Mouse (Mus musculus) liver, embryonic 15.5 days (tissue): ENCODE measurements around the gene Phb2. TPM values are rescaled to one million over a fixed set of nuclear protein-coding genes. Genes with fewer than 3 reads are reported as not detected.

ENCODE experiments used
- ATAC-seq: fragments of 200-750 bp; cut with Nextera tagmentation; 2 replicates; pipeline ENCODE4 v1.8.0; 2017; ENCODE audit warnings: moderate number of reproducible peaks, mild to moderate bottlenecking, moderate library complexity; ENCODE audit not compliant: insufficient read depth
- H3K27ac ChIP-seq: fragments of 300-500 bp; sonication (generic); replicated peaks from 2 replicates; pipeline ENCODE4 v1.5.1; 2015; ENCODE audit warnings: mild to moderate bottlenecking, inconsistent platforms
- H3K27me3 ChIP-seq: fragments of 300-500 bp; sonication (generic); 2 replicates; pipeline ENCODE4 v1.6.1; 2015; ENCODE audit warnings: mild to moderate bottlenecking, inconsistent platforms
- H3K36me3 ChIP-seq: fragments of 300-500 bp; sonication (generic); replicated peaks from 2 replicates; pipeline ENCODE4 v1.6.1; 2015; ENCODE audit warnings: moderate library complexity, mild to moderate bottlenecking, inconsistent platforms
- H3K4me1 ChIP-seq: fragments of 300-500 bp; sonication (generic); replicated peaks from 2 replicates; pipeline ENCODE4 v1.6.1; 2015; ENCODE audit warnings: inconsistent platforms
- H3K4me2 ChIP-seq: fragments of 300-500 bp; sonication (generic); 2 replicates; pipeline ENCODE4 v1.6.1; 2015; ENCODE audit warnings: moderate library complexity, mild to moderate bottlenecking, inconsistent platforms
- H3K4me3 ChIP-seq: fragments of 300-500 bp; sonication (generic); replicated peaks from 2 replicates; pipeline ENCODE4 v1.5.1; 2015; ENCODE audit warnings: mild to moderate bottlenecking, inconsistent platforms
- H3K9ac ChIP-seq: fragments of 300-500 bp; sonication (generic); 2 replicates; pipeline ENCODE4 v1.6.1; 2015; ENCODE audit warnings: moderate library complexity, mild to moderate bottlenecking, inconsistent platforms
- H3K9me3 ChIP-seq: fragments of 300-500 bp; sonication (generic); replicated peaks from 2 replicates; pipeline ENCODE4 v1.6.1; 2016; ENCODE audit warnings: inconsistent platforms
- WGBS: fragments of 180-500 bp; shearing (Covaris S2); methylation state at CpG from one replicate; pipeline ENCODE4 v1.1.7; 2015; ENCODE audit warnings: mixed read lengths; ENCODE audit not compliant: insufficient replicate concordance; 5-methylcytosine and 5-hydroxymethylcytosine counted together
- polyA plus RNA-seq: library from polyadenylated mRNA; unstranded; fragments of >200 nt; fragmentation: Nextera tagmentation; extraction: Ambion mirVana; gene quantifications from 2 replicates; pipeline ENCODE4 v1.2.1, GENCODE M21; 2015

Gene Phb2
- 242 and 243 TPM in 2 replicates for polyA plus RNA-seq

- peaks cover 67% of the 10 kb centered on the region for H3K36me3 ChIP-seq
- under 1% methylated on average over 76 of the region's 76 CpGs for WGBS
These were observed at the start of gene Phb2, which contains the start of gene Emg1 for GRCm38 (mm10) chr6:124711824-124712782. TSS of gene Phb2 (plus strand) at chr6:124712336. TSS of gene Emg1 (minus strand) at chr6:124712178.

DNA sequence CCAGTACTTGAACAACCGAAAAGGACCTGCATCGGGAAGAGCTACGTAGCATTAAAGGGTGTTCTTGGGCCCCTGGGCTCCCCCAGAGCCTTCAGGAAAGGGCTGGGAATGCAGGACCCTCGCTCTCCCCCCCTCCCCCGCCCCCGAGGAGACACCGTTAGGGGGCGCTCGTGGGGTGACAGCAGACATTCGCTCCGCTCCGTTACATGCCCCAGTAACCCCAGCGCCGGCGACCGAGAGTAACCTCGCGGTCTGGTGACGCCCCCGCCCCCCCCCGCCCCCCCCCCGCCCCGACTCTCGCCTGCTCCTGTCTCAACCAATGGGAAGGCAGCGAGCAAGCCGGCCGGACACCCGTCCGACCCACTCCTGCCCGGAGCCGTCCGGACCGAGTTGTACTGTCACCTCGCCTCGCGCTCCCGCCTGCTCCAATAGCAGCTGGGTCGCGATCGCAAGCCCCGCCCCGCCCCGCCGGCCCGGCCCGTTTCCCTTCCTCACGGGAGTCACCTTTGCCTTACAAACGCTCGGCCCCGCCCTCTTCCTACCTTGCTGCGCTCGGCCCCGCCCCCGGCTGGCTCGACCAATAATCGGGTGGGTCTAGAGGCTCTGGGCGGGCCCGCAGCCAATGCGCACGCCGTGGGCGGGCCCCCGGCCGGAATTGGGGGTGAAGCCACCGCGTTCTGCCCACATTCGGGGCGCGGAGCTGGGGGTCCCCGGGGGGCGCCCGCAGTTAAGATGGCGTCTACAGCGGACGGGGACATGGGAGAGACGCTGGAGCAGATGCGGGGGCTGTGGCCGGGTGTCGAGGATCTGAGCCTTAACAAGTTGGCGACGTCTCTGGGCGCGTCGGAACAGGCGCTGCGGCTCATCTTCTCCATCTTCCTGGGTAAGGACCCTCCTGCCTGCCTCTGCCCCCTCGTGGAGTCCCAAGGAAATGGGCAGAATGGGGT lies 49.4 kb upstream of the Phb2 start, which contains the start of gene Lpcat3:
Gene Lpcat3 (plus strand): TSS at position 551 of the 947 bp plus-strand sequence.
- Histone ChIP-seq H3K9ac (peak within 1 kb of the TSS; percentile 84), H3K4me2 (peak within 1 kb of the TSS; percentile 85), H3K9me3 (no peaks in the 10 kb centered on the region), H3K4me3 (peak within 1 kb of the TSS; percentile 91), H3K36me3 (peaks cover 24% of the 10 kb centered on the region), H3K27ac (peak within 1 kb of the TSS; percentile 89), H3K4me1 (peaks cover 46% of the 10 kb centered on the region), H3K27me3 (no peaks in the 10 kb centered on the region)
- ATAC-seq, result peak; percentile 97
- WGBS, result 1% methylated on average over 77 of the region's 87 CpGs

More at GRCm38 (mm10) chr6:124711824-124712782, at the start of gene Phb2, which contains the start of gene Emg1:
- Histone ChIP-seq H3K9me3 (no peaks in the 10 kb centered on the region), H3K27ac (peak within 1 kb of the TSS; percentile 88), H3K9ac (peak within 1 kb of the TSS; percentile 75), H3K27me3 (no peaks in the 10 kb centered on the region), H3K4me1 (peaks cover 69% of the 10 kb centered on the region), H3K4me3 (peak within 1 kb of the TSS; percentile 78), H3K4me2 (peak within 1 kb of the TSS; percentile 94)
- peak; percentile 98 for ATAC-seq

DNA sequence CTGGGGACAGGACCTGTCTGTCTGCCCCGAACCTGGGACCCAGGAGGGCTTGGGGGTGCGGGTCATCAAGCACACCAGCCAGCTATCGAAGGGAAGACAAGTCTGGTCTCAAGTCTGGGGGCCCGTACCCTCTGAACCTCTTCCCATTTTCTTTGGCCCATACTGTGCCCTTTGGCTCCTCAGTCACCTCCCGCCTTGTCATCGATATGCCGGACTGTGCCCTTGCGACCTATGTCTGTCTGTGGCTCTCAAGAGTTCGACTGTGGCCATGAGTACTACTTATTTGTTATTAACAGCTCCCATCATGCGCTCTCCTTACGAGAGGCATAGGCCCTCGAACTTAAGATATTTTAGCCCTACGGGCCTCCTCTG lies 48.7 kb upstream of the Phb2 start:
- Histone ChIP-seq H3K27me3 (no peaks in the 10 kb centered on the region), H3K27ac (peak overlapping the region; percentile 89), H3K9ac (peak overlapping the region; percentile 84), H3K4me3 (peak overlapping the region; percentile 91), H3K9me3 (no peaks in the 10 kb centered on the region), H3K36me3 (peaks cover 28% of the 10 kb centered on the region), H3K4me1 (peaks cover 46% of the 10 kb centered on the region), H3K4me2 (peak overlapping the region; percentile 85)
- ATAC-seq, result peak; percentile 5; the same call in 1 of the 2 replicates
- 4% methylated on average over 13 of the region's 13 CpGs for WGBS

- Histone ChIP-seq H3K4me1 (peaks cover 52% of the 10 kb centered on the region), H3K9me3 (no peaks in the 10 kb centered on the region), H3K27me3 (no peaks in the 10 kb centered on the region), H3K27ac (no peak overlapping the region), H3K4me2 (peak overlapping the region; percentile 85), H3K36me3 (peaks cover 29% of the 10 kb centered on the region), H3K4me3 (peak overlapping the region; percentile 91), H3K9ac (peak overlapping the region; percentile 84)
- 37% methylated on average over 7 of the region's 7 CpGs for WGBS
- no peak for ATAC-seq
These were observed 47.9 kb upstream of the Phb2 start for GRCm38 (mm10) chr6:124664256-124664655.

DNA sequence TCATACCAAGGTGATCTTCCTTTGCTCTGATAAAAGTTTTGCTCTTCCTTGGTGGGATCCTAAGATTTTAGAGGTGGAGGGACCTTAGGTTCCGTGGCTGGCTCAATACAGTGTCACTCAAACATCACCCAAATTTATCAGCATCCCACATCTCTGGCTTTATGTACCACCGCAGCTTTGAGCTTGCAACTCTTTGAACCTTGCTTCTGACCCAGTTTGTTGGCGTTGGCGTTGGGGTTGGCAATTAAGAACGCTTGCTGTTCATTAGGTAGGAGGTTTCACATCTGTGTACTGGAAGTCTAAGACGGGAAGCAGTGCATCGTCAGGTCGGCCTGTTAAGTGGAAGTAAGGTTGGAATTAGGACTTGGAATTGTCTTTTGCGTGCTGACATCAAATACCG lies 47.1 kb upstream of the Phb2 start:
- Histone ChIP-seq H3K27ac (no peak overlapping the region), H3K36me3 (peaks cover 29% of the 10 kb centered on the region), H3K4me2 (peak overlapping the region; percentile 85), H3K27me3 (no peaks in the 10 kb centered on the region), H3K9ac (no peak overlapping the region), H3K4me3 (peak overlapping the region; percentile 91), H3K9me3 (no peaks in the 10 kb centered on the region), H3K4me1 (peaks cover 56% of the 10 kb centered on the region)
- WGBS, result 91% methylated on average over 10 of the region's 10 CpGs
- no peak for ATAC-seq

GRCm38 (mm10) chr6:124669234-124669859 lies 42.8 kb upstream of the Phb2 start:
- no peak for ATAC-seq
- Histone ChIP-seq H3K4me1 (peaks cover 63% of the 10 kb centered on the region), H3K9ac (no peak overlapping the region), H3K27me3 (no peaks in the 10 kb centered on the region), H3K4me2 (no peak overlapping the region), H3K9me3 (no peaks in the 10 kb centered on the region), H3K36me3 (peaks cover 51% of the 10 kb centered on the region), H3K27ac (no peak overlapping the region), H3K4me3 (no peak overlapping the region)
- WGBS, result 65% methylated on average over 11 of the region's 11 CpGs

DNA sequence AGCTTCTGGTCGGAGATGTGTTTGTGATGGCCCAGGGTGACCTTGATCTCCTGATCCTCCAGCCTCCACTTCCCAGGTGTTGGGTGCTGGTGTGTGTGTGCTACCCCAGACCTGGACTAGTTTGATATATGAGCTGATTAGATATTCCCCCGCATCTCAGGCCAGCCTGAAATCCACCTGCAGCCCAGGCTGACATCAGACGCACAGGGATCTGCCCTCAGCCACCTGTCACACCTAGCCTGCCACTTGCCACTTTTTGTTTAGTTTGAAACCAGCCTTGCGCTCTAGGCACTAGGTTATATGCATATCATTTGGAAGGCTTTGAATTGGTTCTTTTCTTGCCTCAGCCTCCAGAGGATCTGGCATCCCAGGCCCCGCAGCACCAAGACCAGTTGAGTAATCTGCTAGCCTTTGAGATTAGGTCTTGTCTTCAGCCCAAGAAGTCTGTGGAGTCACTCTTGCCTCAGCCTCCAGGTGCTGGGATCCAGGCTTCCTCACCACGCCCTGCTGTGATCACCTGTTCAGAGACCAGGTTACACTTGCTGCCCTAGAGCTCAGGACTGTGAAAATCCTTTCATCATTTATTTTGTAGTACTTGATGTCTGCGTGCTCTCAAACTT lies 41.7 kb upstream of the Phb2 start:
- Histone ChIP-seq H3K36me3 (peaks cover 57% of the 10 kb centered on the region), H3K9me3 (no peaks in the 10 kb centered on the region), H3K9ac (no peak overlapping the region), H3K27ac (no peak overlapping the region), H3K4me3 (no peak overlapping the region), H3K27me3 (no peaks in the 10 kb centered on the region), H3K4me1 (peaks cover 54% of the 10 kb centered on the region), H3K4me2 (no peak overlapping the region)
- 82% methylated on average over 7 of the region's 7 CpGs for WGBS
- ATAC-seq, result no peak

DNA sequence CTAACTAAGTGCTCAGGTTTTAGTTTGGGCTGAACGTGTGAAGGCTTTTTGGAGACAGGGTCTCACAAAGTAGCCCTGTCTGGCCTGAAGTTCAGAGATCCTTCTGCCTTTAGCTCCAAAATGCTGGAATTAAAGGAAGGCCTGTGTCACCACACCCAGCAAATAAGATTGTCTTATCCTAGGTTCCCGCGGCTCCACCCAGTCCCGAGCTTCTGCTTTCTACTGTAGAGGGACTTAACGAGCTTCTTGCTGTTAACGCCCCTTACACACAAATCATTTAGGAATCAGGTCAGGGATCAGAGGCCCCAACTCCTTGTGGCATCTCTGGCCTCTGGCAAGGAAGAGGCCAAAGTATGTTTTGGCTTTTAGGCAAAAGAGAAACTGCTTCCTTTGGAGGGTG lies 40.0 kb upstream of the Phb2 start:
- ATAC-seq, result no peak

GRCm38 (mm10) chr6:124673619-124674018 lies 38.5 kb upstream of the Phb2 start:
- H3K27me3 ChIP-seq, result no peaks in the 10 kb centered on the region
- H3K4me3 ChIP-seq, result no peak overlapping the region
- H3K9ac ChIP-seq, result no peak overlapping the region
- no peak overlapping the region for H3K27ac ChIP-seq
- H3K4me2 ChIP-seq, result no peak overlapping the region
- no peak for ATAC-seq
- peaks cover 68% of the 10 kb centered on the region for H3K4me1 ChIP-seq
- H3K36me3 ChIP-seq, result peaks cover 38% of the 10 kb centered on the region
- 84% methylated on average over 9 of the region's 9 CpGs for WGBS
- no peaks in the 10 kb centered on the region for H3K9me3 ChIP-seq

More for the DNA sequence above, 40.0 kb upstream of the Phb2 start:
- peaks cover 56% of the 10 kb centered on the region for H3K4me1 ChIP-seq
- peaks cover 44% of the 10 kb centered on the region for H3K36me3 ChIP-seq
- no peak overlapping the region for H3K9ac ChIP-seq
- H3K27ac ChIP-seq, result 0 out of 2 replicates have a peak overlapping the region, but pooled peaks have one; percentile 1
- H3K27me3 ChIP-seq, result no peaks in the 10 kb centered on the region
- H3K4me2 ChIP-seq, result 0 out of 2 replicates have a peak overlapping the region, but pooled peaks have one; percentile 0
- no peaks in the 10 kb centered on the region for H3K9me3 ChIP-seq
- 33% methylated on average over 6 of the region's 6 CpGs for WGBS
- no peak overlapping the region for H3K4me3 ChIP-seq

DNA sequence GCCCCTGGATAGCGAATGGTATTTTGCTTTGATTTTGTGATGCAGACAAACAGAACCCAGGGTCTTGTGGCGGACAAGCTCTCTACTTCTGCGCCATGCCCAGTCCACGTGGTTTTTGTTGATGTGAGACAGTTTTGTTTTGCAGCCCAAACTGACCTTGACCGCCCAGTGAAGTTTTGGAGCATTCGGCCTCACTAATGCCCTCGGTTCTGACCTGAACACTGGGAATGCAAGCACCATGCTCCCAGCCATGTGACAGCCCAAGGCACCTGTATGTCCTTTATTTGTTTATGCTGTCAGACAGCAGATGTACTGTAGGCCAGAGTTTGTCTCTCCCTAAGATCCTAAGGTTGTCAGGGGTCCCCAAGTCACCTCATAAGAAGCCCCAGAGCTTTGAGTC lies 37.5 kb upstream of the Phb2 start:
- Histone ChIP-seq H3K9me3 (no peaks in the 10 kb centered on the region), H3K4me2 (no peak overlapping the region), H3K27ac (no peak overlapping the region), H3K4me3 (no peak overlapping the region), H3K4me1 (peaks cover 67% of the 10 kb centered on the region), H3K36me3 (peaks cover 38% of the 10 kb centered on the region), H3K9ac (no peak overlapping the region), H3K27me3 (no peaks in the 10 kb centered on the region)
- WGBS, result 85% methylated on average over 7 of the region's 7 CpGs
- no peak for ATAC-seq
